Mouse (Mus musculus): Measurements from ENCODE around the gene Atl2. TPM values are rescaled to one million over a fixed set of nuclear protein-coding genes. Genes with fewer than 3 reads are reported as not detected.

Gene Atl2
- total RNA-seq, 2 experiments from 2014 or later, result 49.9 to 56.0 TPM

- peak in 1 of 2 experiments; percentile 10 for DNase-seq (ENCODE audit: low spot score in 2 of 2)
Measured at GRCm38 (mm10) chr17:79825241-79826030, 70.5 kb downstream of the Atl2 start.

GRCm38 (mm10) chr17:79824406-79824805 lies 71.5 kb downstream of the Atl2 start:
- no peak for DNase-seq (ENCODE audit: low spot score in 2 of 2)

GRCm38 (mm10) chr17:79818884-79819283 lies 77.0 kb downstream of the Atl2 start:
- DNase-seq (ENCODE audit: low spot score in 2 of 2), result no peak

- no peak for DNase-seq (ENCODE audit: low spot score in 2 of 2)
Measured at GRCm38 (mm10) chr17:79817995-79818394, 77.9 kb downstream of the Atl2 start.

GRCm38 (mm10) chr17:79817551-79817950 lies 78.4 kb downstream of the Atl2 start:
- DNase-seq (ENCODE audit: low spot score in 2 of 2), result no peak

GRCm38 (mm10) chr17:79816896-79817295 lies 79.0 kb downstream of the Atl2 start:
- DNase-seq (ENCODE audit: low spot score in 2 of 2), result no peak

- DNase-seq (ENCODE audit: low spot score in 2 of 2), result no peak
Measured at GRCm38 (mm10) chr17:79810421-79810820, 85.5 kb downstream of the Atl2 start.

GRCm38 (mm10) chr17:79809491-79810316 lies 86.2 kb downstream of the Atl2 start:
- no peak for DNase-seq (ENCODE audit: low spot score in 2 of 2)

GRCm38 (mm10) chr17:79807237-79807930 lies 88.5 kb downstream of the Atl2 start:
- DNase-seq (ENCODE audit: low spot score in 2 of 2), result no peak

GRCm38 (mm10) chr17:79804747-79805146 lies 91.2 kb downstream of the Atl2 start:
- no peak for DNase-seq (ENCODE audit: low spot score in 2 of 2)

- DNase-seq (ENCODE audit: low spot score in 2 of 2), result no peak
Measured at GRCm38 (mm10) chr17:79802056-79802455, 93.9 kb downstream of the Atl2 start.

- no peak for DNase-seq (ENCODE audit: low spot score in 2 of 2)
Measured at GRCm38 (mm10) chr17:79798831-79799230, 97.1 kb downstream of the Atl2 start.

Other genes starting within 250 kb of the Atl2 start
- gene Cyp1b1, start 181.1 kb downstream of the Atl2 start, total RNA-seq (2021), result 1 to 10 TPM; 2.7 to 3.3 TPM
- 10 to 100 TPM; 59.8 to 59.9 TPM for gene Hnrnpll, start 166.2 kb upstream of the Atl2 start, total RNA-seq (2021)
- 1 to 10 TPM; 3.2 to 6.1 TPM for gene Galm, start 231.3 kb upstream of the Atl2 start, total RNA-seq (2021)

Data from layer of hippocampus, adult 18-20 months (tissue).